Mouse (Mus musculus): ENCODE data around the gene Ttyh2.

The Ttyh2 gene

GRCm38 (mm10) chr11:114682321-114682900, 7.2 kb downstream of the Ttyh2 start:
- no peak for DNase-seq (ENCODE audit: low spot score)

GRCm38 (mm10) chr11:114683029-114683721, 7.9 kb downstream of the Ttyh2 start:
- no peak for DNase-seq (ENCODE audit: low spot score)

GRCm38 (mm10) chr11:114683722-114684621, 8.7 kb downstream of the Ttyh2 start:
- no peak for DNase-seq (ENCODE audit: low spot score)

- no peak for DNase-seq (ENCODE audit: low spot score)
Measured at GRCm38 (mm10) chr11:114684627-114685373, 9.6 kb downstream of the Ttyh2 start.

- no peak for DNase-seq (ENCODE audit: low spot score)
Measured at GRCm38 (mm10) chr11:114685526-114686040, 10.4 kb downstream of the Ttyh2 start.

- DNase-seq (ENCODE audit: low spot score) = no peak
Measured at GRCm38 (mm10) chr11:114686221-114686959, 11.2 kb downstream of the Ttyh2 start.

- no peak for DNase-seq (ENCODE audit: low spot score)
Measured at GRCm38 (mm10) chr11:114687574-114688188, 12.4 kb downstream of the Ttyh2 start.

- DNase-seq (ENCODE audit: low spot score) = no peak
Measured at GRCm38 (mm10) chr11:114688729-114689128, 13.5 kb downstream of the Ttyh2 start.

GRCm38 (mm10) chr11:114690192-114690591, 15.0 kb downstream of the Ttyh2 start:
- no peak for DNase-seq (ENCODE audit: low spot score)

GRCm38 (mm10) chr11:114691454-114692182, 16.4 kb downstream of the Ttyh2 start:
- no peak for DNase-seq (ENCODE audit: low spot score)

GRCm38 (mm10) chr11:114692601-114693000, 17.4 kb downstream of the Ttyh2 start:
- DNase-seq (ENCODE audit: low spot score) = no peak

GRCm38 (mm10) chr11:114693456-114693855, 18.2 kb downstream of the Ttyh2 start:
- no peak for DNase-seq (ENCODE audit: low spot score)

- DNase-seq (ENCODE audit: low spot score) = no peak
Measured at GRCm38 (mm10) chr11:114694451-114694850, 19.2 kb downstream of the Ttyh2 start.

- no peak for DNase-seq (ENCODE audit: low spot score)
Measured at GRCm38 (mm10) chr11:114698496-114698895, 23.3 kb downstream of the Ttyh2 start.

GRCm38 (mm10) chr11:114699511-114699910, 24.3 kb downstream of the Ttyh2 start:
- DNase-seq (ENCODE audit: low spot score) = no peak

GRCm38 (mm10) chr11:114702311-114702995, 27.2 kb downstream of the Ttyh2 start:
- no peak for DNase-seq (ENCODE audit: low spot score)

GRCm38 (mm10) chr11:114702996-114703361, 27.7 kb downstream of the Ttyh2 start:
- no peak for DNase-seq (ENCODE audit: low spot score)

- DNase-seq (ENCODE audit: low spot score) = no peak
Measured at GRCm38 (mm10) chr11:114704071-114704913, 29.1 kb downstream of the Ttyh2 start.
